Mouse (Mus musculus): ENCODE data around the gene Clec4d.
"Not testable (repeated sequence)": the region's sequence is repeated elsewhere in the genome, so short reads cannot be mapped to it uniquely, and the experiment has no call there.

The Clec4d gene

GRCm38 (mm10) chr6:123261555-123262161, at the start of gene Clec4d:
TSS of gene Clec4d (plus strand) at chr6:123262111.
- DNase-seq, result no peak

GRCm38 (mm10) chr6:123227519-123228166, 34.3 kb upstream of the Clec4d start:
- no peak for DNase-seq

GRCm38 (mm10) chr6:123229644-123230043, 32.3 kb upstream of the Clec4d start, which contains the start of gene Clec4n:
TSS of gene Clec4n (plus strand) at chr6:123229843.
- DNase-seq, result no peak

GRCm38 (mm10) chr6:123231149-123231548, 30.8 kb upstream of the Clec4d start:
- DNase-seq, result no peak

- no peak for DNase-seq
Observed at GRCm38 (mm10) chr6:123237582-123237981, 24.3 kb upstream of the Clec4d start.

- DNase-seq, result no peak
Observed at GRCm38 (mm10) chr6:123244201-123244600, 17.7 kb upstream of the Clec4d start.

- DNase-seq, result not testable (repeated sequence)
Observed at GRCm38 (mm10) chr6:123248862-123249261, 13.0 kb upstream of the Clec4d start.

GRCm38 (mm10) chr6:123252735-123253134, 9.2 kb upstream of the Clec4d start:
- no peak for DNase-seq

GRCm38 (mm10) chr6:123258946-123259345, 3.0 kb upstream of the Clec4d start:
- DNase-seq, result no peak

- no peak for DNase-seq
Observed at GRCm38 (mm10) chr6:123259889-123260603, 1.9 kb upstream of the Clec4d start.

GRCm38 (mm10) chr6:123260868-123261267, 1.0 kb upstream of the Clec4d start:
- DNase-seq, result no peak

- DNase-seq, result no peak
Observed at GRCm38 (mm10) chr6:123264194-123264593, 2.3 kb downstream of the Clec4d start.

GRCm38 (mm10) chr6:123265809-123266208, 3.9 kb downstream of the Clec4d start:
- DNase-seq, result no peak

GRCm38 (mm10) chr6:123266945-123267344, 5.0 kb downstream of the Clec4d start:
- DNase-seq, result no peak

GRCm38 (mm10) chr6:123279443-123279842, 17.5 kb downstream of the Clec4d start:
- DNase-seq, result no peak

- no peak for DNase-seq
Observed at GRCm38 (mm10) chr6:123286311-123286710, 24.4 kb downstream of the Clec4d start.

- DNase-seq, result no peak
Observed at GRCm38 (mm10) chr6:123288931-123289330, 27.0 kb downstream of the Clec4d start.

- DNase-seq, result no peak
Observed at GRCm38 (mm10) chr6:123289753-123290152, 27.8 kb downstream of the Clec4d start, which contains the start of gene Clec4e. TSS of gene Clec4e (minus strand) at chr6:123289870.

GRCm38 (mm10) chr6:123292751-123293400, 31.0 kb downstream of the Clec4d start:
- no peak for DNase-seq

GRCm38 (mm10) chr6:123293509-123293908, 31.6 kb downstream of the Clec4d start:
- DNase-seq, result not testable (repeated sequence)

GRCm38 (mm10) chr6:123296687-123297086, 34.8 kb downstream of the Clec4d start:
- no peak for DNase-seq

- not testable (repeated sequence) for DNase-seq
Observed at GRCm38 (mm10) chr6:123306315-123306714, 44.4 kb downstream of the Clec4d start.

GRCm38 (mm10) chr6:123308033-123308432, 46.1 kb downstream of the Clec4d start, which contains the start of gene Vmn2r19:
TSS of gene Vmn2r19 (plus strand) at chr6:123308333.
- DNase-seq, result no peak

All from thymus, postnatal 14 days (tissue).